Mouse (Mus musculus) neural tube, embryonic 15.5 days (tissue): ENCODE results near the gene Amtn. TPM values are rescaled to one million over a fixed set of nuclear protein-coding genes. Genes with fewer than 3 reads are reported as not detected.
"Not testable (repeated sequence)": the region's sequence is repeated elsewhere in the genome, so short reads cannot be mapped to it uniquely, and the experiment has no call there.

Source experiments
- ATAC-seq: fragments of 200-750 bp; cut with Nextera tagmentation; 2 replicates; pipeline ENCODE4 v1.8.0; 2017; ENCODE audit warnings: mild to moderate bottlenecking, moderate TSS enrichment, moderate library complexity; ENCODE audit not compliant: low FRiP score
- H3K27ac ChIP-seq: fragments of 300-500 bp; sonication (generic); replicated peaks from 2 replicates; pipeline ENCODE4 v1.5.1; 2015; ENCODE audit warnings: mild to moderate bottlenecking, inconsistent platforms
- H3K27me3 ChIP-seq: fragments of 300-500 bp; sonication (generic); replicated peaks from 2 replicates; pipeline ENCODE4 v1.6.1; 2015; ENCODE audit warnings: inconsistent platforms
- H3K36me3 ChIP-seq: fragments of 300-500 bp; sonication (generic); 2 replicates; pipeline ENCODE4 v1.6.1; 2015; ENCODE audit warnings: inconsistent platforms
- H3K4me1 ChIP-seq: fragments of 300-500 bp; sonication (generic); 2 replicates; pipeline ENCODE4 v1.6.1; 2015; ENCODE audit warnings: inconsistent platforms
- H3K4me2 ChIP-seq: fragments of 300-500 bp; sonication (generic); 2 replicates; pipeline ENCODE4 v1.6.1; 2015; ENCODE audit warnings: inconsistent platforms, mild to moderate bottlenecking, moderate library complexity
- H3K4me3 ChIP-seq: fragments of 300-500 bp; sonication (generic); replicated peaks from 2 replicates; pipeline ENCODE4 v1.5.1; 2015; ENCODE audit warnings: mild to moderate bottlenecking, inconsistent platforms
- H3K9ac ChIP-seq: fragments of 300-500 bp; sonication (generic); replicated peaks from 2 replicates; pipeline ENCODE4 v1.6.1; 2015; ENCODE audit warnings: mild to moderate bottlenecking, inconsistent platforms
- H3K9me3 ChIP-seq: fragments of 300-500 bp; sonication (generic); replicated peaks from 2 replicates; pipeline ENCODE4 v1.6.1; 2016; ENCODE audit warnings: inconsistent platforms
- WGBS: fragments of 180-500 bp; shearing (Covaris S2); methylation state at CpG from one replicate; pipeline ENCODE4 v1.1.7; 2015; ENCODE audit warnings: mixed read lengths; 5-methylcytosine and 5-hydroxymethylcytosine counted together
- polyA plus RNA-seq: library from polyadenylated mRNA; unstranded; fragments of >200 nt; fragmentation: Nextera tagmentation; extraction: Ambion mirVana; gene quantifications from 2 replicates; pipeline ENCODE4 v1.2.1, GENCODE M21; 2015

Gene Amtn
- not detected in 2 replicates for polyA plus RNA-seq

DNA sequence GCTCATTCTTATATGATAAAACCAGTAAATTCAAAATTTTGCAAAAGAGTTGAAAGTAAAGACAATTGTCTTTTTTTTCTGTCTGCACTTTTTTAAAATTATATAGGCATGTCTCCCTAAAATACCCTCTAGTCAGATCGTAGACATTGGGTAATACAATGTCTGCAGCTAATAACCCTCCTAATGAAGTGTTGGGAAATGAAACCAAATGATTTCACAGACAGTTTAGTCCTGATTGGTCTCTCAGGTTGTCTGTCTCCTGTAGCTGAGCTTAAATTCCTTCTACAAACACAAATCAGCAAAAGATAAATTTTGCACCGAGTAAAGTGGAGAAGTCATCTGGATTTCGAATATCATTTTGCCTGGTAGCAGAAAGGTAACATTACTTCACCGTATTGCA, at the start of gene Amtn:
Gene Amtn (plus strand): TSS at position 301 of the 400 bp plus-strand sequence.
- H3K9me3 ChIP-seq = no peaks in the 10 kb centered on the region
- ATAC-seq = no peak
- no peaks in the 10 kb centered on the region for H3K36me3 ChIP-seq
- H3K27ac ChIP-seq = no peak within 1 kb of the TSS
- H3K9ac ChIP-seq = no peak within 1 kb of the TSS
- no peak within 1 kb of the TSS for H3K4me3 ChIP-seq
- no peaks in the 10 kb centered on the region for H3K4me1 ChIP-seq
- H3K4me2 ChIP-seq = no peak within 1 kb of the TSS
- 83% methylated on average over 4 of the region's 4 CpGs for WGBS
- H3K27me3 ChIP-seq = no peaks in the 10 kb centered on the region

DNA sequence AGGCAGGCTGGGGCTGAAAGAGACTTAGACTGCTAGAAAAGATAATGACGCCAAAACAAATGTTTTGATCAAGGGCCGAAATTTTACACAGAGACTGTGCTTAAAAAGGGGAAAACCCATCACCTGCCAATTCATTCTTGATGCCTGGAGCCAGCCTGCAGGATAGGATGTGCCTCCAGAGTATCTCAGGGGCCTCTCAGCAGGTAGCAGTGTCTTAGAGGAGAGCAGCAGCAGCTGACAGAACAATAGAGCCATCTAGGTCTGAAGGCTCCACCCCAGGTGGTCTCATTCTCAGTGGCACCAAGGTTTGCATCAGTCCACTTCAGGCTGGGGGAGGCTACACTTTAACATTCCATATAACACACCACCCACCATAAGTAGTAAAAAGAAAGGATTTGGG, 27.4 kb upstream of the Amtn start:
- not testable (repeated sequence) for H3K4me2 ChIP-seq, H3K27ac ChIP-seq, H3K9me3 ChIP-seq, H3K9ac ChIP-seq, H3K36me3 ChIP-seq, H3K4me1 ChIP-seq, H3K27me3 ChIP-seq, ATAC-seq, H3K4me3 ChIP-seq
- 55% methylated on average over 2 of the region's 2 CpGs for WGBS

DNA sequence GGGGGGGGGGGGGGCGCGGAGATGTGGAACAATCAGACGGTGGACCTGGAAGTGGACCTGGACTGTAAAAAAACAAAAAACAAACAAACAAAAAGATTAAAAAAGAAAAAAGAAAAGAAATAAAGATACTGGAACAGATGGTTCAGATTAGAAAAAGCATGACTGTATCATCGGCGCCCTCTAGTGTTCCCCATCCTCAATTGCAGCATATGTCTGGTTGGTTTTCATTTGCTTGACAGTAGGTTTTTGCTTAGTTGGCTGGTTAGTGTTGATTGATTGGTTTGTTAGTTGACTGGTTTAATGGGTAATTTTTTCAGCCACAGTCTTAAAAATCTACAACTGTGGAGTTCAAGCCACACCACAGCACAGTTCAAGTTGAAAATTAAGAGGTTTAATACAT, 11.1 kb upstream of the Amtn start:
- no peak for ATAC-seq
- WGBS = 6% methylated on average over 5 of the region's 5 CpGs
- H3K4me2 ChIP-seq = no peak overlapping the region
- H3K9ac ChIP-seq = no peak overlapping the region
- H3K27ac ChIP-seq = no peak overlapping the region
- no peaks in the 10 kb centered on the region for H3K27me3 ChIP-seq
- no peaks in the 10 kb centered on the region for H3K4me1 ChIP-seq
- no peaks in the 10 kb centered on the region for H3K9me3 ChIP-seq
- no peak overlapping the region for H3K4me3 ChIP-seq
- no peaks in the 10 kb centered on the region for H3K36me3 ChIP-seq

DNA sequence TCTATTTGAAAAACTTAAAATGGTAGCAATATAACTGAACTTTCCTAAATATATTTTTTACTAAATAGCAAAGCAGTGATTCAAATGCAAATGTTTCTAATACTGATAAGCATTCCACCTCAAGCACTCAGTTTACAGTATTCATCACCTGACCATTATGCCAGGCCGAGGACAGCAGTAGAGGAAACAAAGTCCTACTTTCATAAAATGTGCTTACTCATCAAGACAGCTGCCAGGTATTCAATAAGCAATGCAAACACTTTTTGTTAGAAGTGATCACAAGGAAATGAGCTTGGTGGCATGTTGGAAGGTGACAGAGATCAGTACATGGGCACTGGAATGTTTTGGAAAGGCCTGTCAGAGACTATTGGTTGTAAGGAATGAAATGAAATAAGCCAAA, 9.0 kb upstream of the Amtn start:
- 87% methylated on average over 1 of the region's 1 CpGs for WGBS
- Histone ChIP-seq H3K9ac (no peak overlapping the region), H3K27ac (no peak overlapping the region), H3K4me1 (no peaks in the 10 kb centered on the region), H3K27me3 (no peaks in the 10 kb centered on the region), H3K9me3 (no peaks in the 10 kb centered on the region), H3K4me3 (no peak overlapping the region), H3K4me2 (no peak overlapping the region), H3K36me3 (no peaks in the 10 kb centered on the region)
- ATAC-seq = no peak

DNA sequence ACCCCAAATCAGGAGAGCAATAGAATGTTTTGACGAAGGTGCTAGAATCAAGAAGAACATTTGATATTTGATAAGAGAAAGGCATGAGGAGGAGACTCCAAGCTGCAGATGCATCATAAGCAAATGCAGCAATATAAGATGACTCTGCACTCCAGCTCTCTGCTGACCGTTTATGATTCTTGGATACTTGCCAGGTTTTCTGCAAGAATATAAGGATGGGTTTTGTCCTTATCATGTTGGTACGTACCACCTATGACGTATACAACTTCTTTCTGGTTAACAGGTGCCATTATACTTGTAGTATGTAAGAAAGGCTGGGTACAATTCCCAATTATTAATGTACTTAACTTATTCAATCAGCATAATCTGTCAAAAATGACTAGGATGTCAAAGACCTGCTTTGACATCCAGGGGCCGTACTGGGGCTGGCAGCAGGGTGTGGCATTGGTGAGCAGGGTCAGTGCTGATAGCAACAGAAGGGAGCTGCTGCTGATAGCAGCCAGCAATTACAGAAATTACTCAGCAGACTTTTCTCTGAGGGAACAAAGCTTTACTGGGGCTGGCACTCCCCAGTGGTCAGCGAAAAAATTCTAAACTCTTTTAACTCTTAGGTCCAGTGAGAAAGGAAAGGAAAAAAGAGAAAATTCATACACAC, 5.2 kb upstream of the Amtn start:
- Histone ChIP-seq H3K9me3 (no peaks in the 10 kb centered on the region), H3K36me3 (no peaks in the 10 kb centered on the region), H3K27ac (no peak overlapping the region), H3K4me1 (no peaks in the 10 kb centered on the region), H3K27me3 (no peaks in the 10 kb centered on the region), H3K4me2 (no peak overlapping the region), H3K4me3 (no peak overlapping the region), H3K9ac (no peak overlapping the region)
- ATAC-seq = no peak
- WGBS = 83% methylated on average over 6 of the region's 6 CpGs

DNA sequence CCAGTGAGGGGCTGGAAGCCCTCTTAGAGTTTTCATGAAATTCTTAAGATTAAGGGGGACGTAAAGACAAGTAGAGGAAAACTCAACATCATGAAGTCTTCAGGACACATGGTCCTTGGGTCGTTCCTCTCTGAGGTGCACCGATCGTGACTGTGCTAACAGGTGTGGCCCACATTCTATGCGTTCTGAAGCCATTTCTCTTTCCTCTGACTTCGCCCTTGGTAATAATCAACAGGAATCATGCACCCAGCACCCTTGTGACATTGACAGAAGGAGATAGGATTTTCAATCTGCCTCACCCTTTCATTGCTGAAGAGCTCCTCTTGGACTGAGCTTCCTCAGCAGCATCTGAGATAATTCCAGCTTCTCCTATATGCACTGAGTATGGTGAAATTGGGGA, 3.3 kb upstream of the Amtn start:
- WGBS = 86% methylated on average over 6 of the region's 6 CpGs
- Histone ChIP-seq H3K4me2 (no peak overlapping the region), H3K9ac (no peak overlapping the region), H3K36me3 (no peaks in the 10 kb centered on the region), H3K27ac (no peak overlapping the region), H3K9me3 (no peaks in the 10 kb centered on the region), H3K4me1 (no peaks in the 10 kb centered on the region), H3K4me3 (no peak overlapping the region), H3K27me3 (no peaks in the 10 kb centered on the region)
- no peak for ATAC-seq

DNA sequence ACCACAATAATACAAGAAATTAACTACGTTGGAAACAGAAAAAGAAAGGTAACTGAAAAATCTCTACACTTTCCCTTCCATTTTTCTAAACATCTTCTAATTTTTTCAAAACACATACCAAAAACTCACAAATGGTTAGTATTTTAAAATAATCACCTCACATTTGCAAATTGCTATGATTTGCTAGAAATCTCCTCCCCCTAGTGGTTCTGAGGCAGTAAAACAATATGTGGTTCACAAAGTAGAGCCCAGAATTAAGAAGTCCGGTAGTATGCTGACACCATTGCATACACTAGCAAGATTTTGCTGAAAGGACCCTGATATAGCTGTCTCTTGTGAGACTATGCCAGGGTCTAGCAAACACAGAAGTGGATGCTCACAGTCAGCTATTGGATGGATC, 16.1 kb downstream of the Amtn start:
- not testable (repeated sequence) for ATAC-seq, H3K9me3 ChIP-seq, H3K4me3 ChIP-seq

DNA sequence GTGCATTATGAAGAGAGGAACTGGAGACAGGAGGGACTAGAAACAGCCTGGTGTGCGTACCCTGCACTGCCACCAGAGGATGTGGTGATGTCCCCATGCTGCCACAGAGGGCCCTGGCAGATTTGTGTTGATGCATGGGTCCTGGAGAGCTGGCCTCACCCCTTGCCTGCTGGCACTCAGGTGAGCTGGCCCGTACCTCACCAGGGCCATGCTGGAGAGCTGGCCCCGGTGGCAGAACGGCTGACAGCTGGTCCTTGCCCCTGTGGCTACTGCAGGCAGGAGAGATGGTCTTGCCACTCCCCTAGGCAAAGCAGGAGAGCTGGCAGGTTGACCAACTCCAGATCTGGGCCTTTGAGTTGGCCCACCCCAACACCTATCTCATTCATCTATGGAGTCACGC, 22.7 kb downstream of the Amtn start:
- 63% methylated on average over 5 of the region's 5 CpGs for WGBS
- Histone ChIP-seq H3K4me2 (no peak overlapping the region), H3K4me1 (no peaks in the 10 kb centered on the region), H3K36me3 (no peaks in the 10 kb centered on the region), H3K4me3 (no peak overlapping the region), H3K27ac (no peak overlapping the region), H3K27me3 (no peaks in the 10 kb centered on the region), H3K9ac (no peak overlapping the region), H3K9me3 (no peaks in the 10 kb centered on the region)
- ATAC-seq = no peak; the same call in 1 of the 2 replicates

More for the DNA sequence above, 16.1 kb downstream of the Amtn start:
- 93% methylated on average over 2 of the region's 2 CpGs for WGBS
- H3K4me2 ChIP-seq, H3K4me1 ChIP-seq, H3K9ac ChIP-seq, H3K27ac ChIP-seq, H3K36me3 ChIP-seq, H3K27me3 ChIP-seq: not testable (repeated sequence)

DNA sequence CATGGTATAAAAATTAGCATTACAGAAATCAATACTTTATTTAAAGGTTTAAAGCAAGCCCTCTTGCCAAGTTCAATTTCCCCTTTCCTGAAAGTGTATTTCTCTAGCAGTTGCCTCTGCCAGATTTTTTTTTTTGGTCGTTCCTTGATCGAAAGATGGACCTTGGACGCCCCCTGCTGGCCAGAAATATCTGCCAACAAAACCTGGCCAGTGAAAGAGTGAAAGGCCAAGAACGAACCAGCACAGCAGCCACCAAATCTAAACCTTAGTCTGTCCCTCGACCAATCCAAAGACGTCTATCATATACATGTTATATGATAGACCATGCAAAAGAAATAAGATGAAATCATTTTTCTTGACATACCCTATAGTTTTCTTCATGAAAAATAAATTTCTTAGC, 23.9 kb downstream of the Amtn start:
- Histone ChIP-seq H3K27ac (no peak overlapping the region), H3K4me2 (no peak overlapping the region), H3K9ac (no peak overlapping the region), H3K36me3 (no peaks in the 10 kb centered on the region), H3K4me1 (no peaks in the 10 kb centered on the region), H3K9me3 (no peaks in the 10 kb centered on the region), H3K4me3 (no peak overlapping the region), H3K27me3 (no peaks in the 10 kb centered on the region)
- WGBS = 7% methylated on average over 6 of the region's 6 CpGs
- ATAC-seq = no peak

DNA sequence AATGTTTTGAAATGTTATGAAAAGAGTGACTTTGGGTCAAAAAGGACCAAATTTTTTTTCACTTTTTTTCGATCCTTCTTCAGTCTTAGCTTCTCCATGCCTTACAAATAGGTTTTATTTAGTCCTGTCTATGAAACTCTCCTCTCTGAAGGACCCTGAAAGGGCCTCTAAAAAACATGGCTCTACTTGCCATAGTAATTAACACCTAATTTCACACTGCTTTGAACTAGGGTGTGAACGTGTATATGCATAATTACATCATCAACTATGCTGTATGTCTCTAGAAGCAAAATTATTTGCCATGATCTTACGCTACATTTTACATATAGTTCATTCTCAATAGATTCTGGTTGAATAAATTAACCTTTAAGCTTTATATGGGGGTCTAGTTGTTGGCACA, 25.6 kb downstream of the Amtn start:
- Histone ChIP-seq H3K9me3 (no peaks in the 10 kb centered on the region), H3K27ac (no peak overlapping the region), H3K4me1 (no peaks in the 10 kb centered on the region), H3K36me3 (no peaks in the 10 kb centered on the region), H3K4me3 (no peak overlapping the region), H3K9ac (no peak overlapping the region), H3K4me2 (no peak overlapping the region), H3K27me3 (no peaks in the 10 kb centered on the region)
- 73% methylated on average over 3 of the region's 3 CpGs for WGBS
- ATAC-seq = no peak

DNA sequence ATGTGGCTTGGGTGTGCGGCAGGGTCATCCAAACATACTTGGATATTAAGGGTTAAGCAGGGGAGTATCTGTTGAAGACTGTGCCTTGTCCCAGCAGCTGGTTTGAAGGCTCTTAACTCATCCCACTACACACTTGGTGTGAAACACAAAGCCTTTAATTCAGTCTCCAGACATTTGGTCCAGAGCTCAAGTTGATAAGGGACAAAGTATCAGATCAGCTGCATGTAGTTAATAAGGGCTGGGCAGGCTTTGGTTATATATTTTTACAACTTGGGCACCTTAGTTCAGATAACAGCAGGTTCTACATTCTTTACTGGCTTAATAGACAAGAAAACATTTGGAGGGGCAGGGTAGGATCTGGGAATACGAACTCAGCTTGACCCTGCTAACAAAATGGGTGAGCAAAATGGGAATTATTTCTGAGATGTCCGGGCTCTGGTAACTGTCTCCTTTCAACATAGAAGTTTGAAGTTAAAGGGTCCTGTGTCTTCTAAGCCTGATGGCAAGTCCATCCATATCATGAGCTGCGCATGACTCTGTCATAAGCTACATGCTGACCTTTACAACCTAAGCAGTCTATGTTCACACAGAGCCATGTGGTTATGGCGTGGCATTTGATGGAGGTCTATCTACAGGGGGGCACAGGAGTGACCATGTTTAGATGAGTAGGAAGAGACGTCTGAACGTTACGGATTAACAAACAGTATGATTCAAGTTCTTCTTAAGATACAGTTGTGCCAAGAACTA, 44.6 kb downstream of the Amtn start:
- 90% methylated on average over 8 of the region's 8 CpGs for WGBS
- Histone ChIP-seq H3K4me1 (no peaks in the 10 kb centered on the region), H3K9ac (no peak overlapping the region), H3K4me3 (no peak overlapping the region), H3K27ac (no peak overlapping the region), H3K4me2 (no peak overlapping the region), H3K36me3 (no peaks in the 10 kb centered on the region), H3K27me3 (no peaks in the 10 kb centered on the region), H3K9me3 (no peaks in the 10 kb centered on the region)
- ATAC-seq = no peak

DNA sequence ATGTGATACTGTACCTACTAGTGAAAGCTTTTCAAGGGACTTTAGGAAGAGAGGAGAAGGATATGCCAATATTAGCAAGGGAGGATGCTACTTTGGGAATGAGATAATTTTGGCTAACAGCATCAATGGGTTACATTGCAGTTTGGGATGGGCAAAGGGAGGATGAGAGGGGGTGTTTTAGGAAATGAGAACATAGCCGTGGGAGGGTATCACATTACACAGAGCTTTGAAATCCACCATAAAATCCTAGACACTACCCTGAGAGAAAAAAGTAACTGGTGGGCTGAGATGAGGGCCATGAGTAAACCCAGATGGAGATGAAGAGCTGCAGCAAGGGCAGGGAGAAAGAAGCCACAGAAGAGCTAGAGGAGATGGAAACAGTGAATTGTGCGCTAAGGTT, 49.0 kb downstream of the Amtn start:
- H3K27me3 ChIP-seq, H3K9me3 ChIP-seq, H3K36me3 ChIP-seq, H3K4me3 ChIP-seq, ATAC-seq, H3K4me2 ChIP-seq, H3K4me1 ChIP-seq, H3K27ac ChIP-seq, H3K9ac ChIP-seq: not testable (repeated sequence)
- 61% methylated on average over 2 of the region's 2 CpGs for WGBS
